Mouse (Mus musculus) heart, postnatal 14 days (tissue): ENCODE results near the gene Gm2832. TPM values are rescaled to one million over a fixed set of nuclear protein-coding genes. Genes with fewer than 3 reads are reported as not detected.
"Not testable (repeated sequence)": the region's sequence is repeated elsewhere in the genome, so short reads cannot be mapped to it uniquely, and the experiment has no call there.

ENCODE experiments used
- DNase-seq, 2 experiments: peaks; one replicate each; pipeline ENCODE4 v3.0.0; 2021 to 2022
- intact Hi-C: fragments of 180-260 bp; cut with DNase I; formaldehyde crosslinking; loops from one replicate; pipeline ENCODE4 v1.15.1; 2025
- long read RNA-seq, 2 experiments: library from polyadenylated mRNA; stranded (forward); transcript quantifications; one replicate each; pipeline ENCODE4 v2.0.0; 2021
- total RNA-seq, 2 experiments: library from RNA; stranded (reverse); gene quantifications; 2 replicates each; pipeline ENCODE4 v1.2.3; 2021

Gm2832 gene
- total RNA-seq: not detected
- long read RNA-seq, experiment 1: 0 reads
- long read RNA-seq, experiment 2: 0 reads

- DNase-seq, intact Hi-C loops: not testable (repeated sequence)
Observed at GRCm38 (mm10) chr14:41278505-41278904, at the start of gene Gm2832. Gene Gm2832 (plus strand): TSS chr14:41278805.

GRCm38 (mm10) chr14:41263296-41263695 is 15.3 kb upstream of the Gm2832 start:
- DNase-seq: peak in 1 of 2 experiments; percentile 56
- intact Hi-C loops: not testable (repeated sequence)

DNA sequence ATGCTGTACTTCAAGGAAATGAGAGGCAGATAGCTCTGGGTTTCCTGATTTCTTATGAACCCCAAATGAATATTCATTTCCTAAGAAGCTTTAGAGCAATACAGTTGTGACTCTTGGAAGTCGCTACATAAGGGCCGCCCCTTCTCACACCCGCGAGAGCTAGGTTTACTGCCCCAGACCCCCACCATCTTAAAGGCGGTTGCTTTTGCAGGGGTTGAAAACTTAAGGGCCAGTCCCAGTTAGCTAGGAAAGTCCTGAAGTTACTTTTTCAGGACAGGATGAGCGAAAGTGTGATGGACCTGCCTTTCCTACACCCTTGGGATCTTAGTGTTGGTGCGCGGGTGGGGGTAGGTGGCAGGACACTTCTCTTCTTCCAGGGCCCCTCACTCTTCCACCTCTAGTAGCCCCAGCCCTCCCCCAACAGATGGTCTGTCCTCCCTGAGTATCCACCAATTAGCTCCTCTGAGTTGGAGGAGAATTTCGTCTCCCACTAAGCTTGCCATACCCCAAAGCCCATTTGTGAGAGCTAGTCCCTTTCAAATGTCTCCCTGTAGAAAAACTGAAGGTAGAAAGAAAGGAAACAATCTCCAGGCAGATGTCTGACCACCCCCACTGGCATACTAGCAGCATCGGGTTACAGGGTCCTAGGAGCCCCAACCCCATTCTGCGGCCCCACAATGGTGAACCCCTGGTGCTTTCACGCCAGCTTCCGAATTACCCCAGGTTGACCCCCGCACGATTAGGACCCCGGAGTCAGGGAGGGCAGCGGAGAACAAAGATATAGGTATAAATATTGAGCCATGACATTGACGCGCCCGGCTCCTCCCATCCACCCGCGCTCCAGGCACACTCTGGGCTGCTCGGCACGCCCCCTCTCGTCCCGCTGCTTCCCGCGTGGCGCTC is 14.5 kb upstream of the Gm2832 start:
- peak in 1 of 2 experiments; percentile 2 for DNase-seq
- intact Hi-C loops: not testable (repeated sequence)

- peak in 1 of 2 experiments; percentile 26 for DNase-seq
- intact Hi-C loops: not testable (repeated sequence)
Observed at GRCm38 (mm10) chr14:41264756-41265566, 13.6 kb upstream of the Gm2832 start.

DNA sequence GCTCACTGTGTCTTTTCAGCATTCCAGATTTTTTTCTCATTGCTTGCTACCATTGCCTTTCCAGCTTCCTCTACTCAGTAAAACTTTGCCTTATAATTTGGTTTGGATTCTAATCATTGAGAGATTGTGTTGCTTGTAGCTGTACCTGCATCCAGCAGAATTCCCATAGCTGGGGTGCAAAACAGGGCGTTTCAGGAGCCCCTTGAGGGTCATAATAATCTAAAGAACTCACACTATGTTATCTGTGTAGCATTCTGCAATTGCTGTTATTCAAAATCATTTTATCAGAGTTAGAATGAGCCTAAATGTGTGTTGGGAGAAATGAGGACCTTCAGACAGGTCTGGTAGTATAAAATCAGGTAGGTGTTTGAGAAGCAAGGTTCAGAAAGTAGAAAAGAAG is 7.4 kb downstream of the Gm2832 start:
- intact Hi-C loops, DNase-seq: not testable (repeated sequence)

Other genes starting within 250 kb of the Gm2832 start
- not detected for gene Dydc2, start 209.6 kb upstream of the Gm2832 start, total RNA-seq
- not detected for gene Dydc1, start 205.9 kb upstream of the Gm2832 start, total RNA-seq
- gene Mat1a, start 173.8 kb upstream of the Gm2832 start, total RNA-seq: under 1 TPM in 1 of 2 experiments, not detected in 1; 0.15 TPM
- gene Sftpa1, start 147.0 kb upstream of the Gm2832 start, total RNA-seq: 1 to 10 TPM in 1 of 2 experiments, not detected in 1; 3.4 TPM
- not detected for gene Mbl1, start 127.3 kb upstream of the Gm2832 start, total RNA-seq
- gene Sftpd, start 93.7 kb upstream of the Gm2832 start, total RNA-seq: under 1 TPM in 1 of 2 experiments, not detected in 1; 0.86 TPM
- not detected for gene Gm5798, start 69.8 kb downstream of the Gm2832 start, total RNA-seq
- gene Gm7945, start 107.6 kb downstream of the Gm2832 start, total RNA-seq: not detected
- not detected for gene Gm6482, start 129.5 kb downstream of the Gm2832 start, total RNA-seq
- not detected for gene Gm7954, start 174.7 kb downstream of the Gm2832 start, total RNA-seq
- gene Gm3486, start 210.7 kb downstream of the Gm2832 start, total RNA-seq: not detected